Mouse (Mus musculus) adrenal gland, adult 8-10 months (tissue): Measurements from ENCODE around the gene Smg6. TPM values are rescaled to one million over a fixed set of nuclear protein-coding genes. Genes with fewer than 3 reads are reported as not detected.

ENCODE experiments used
- microRNA-seq, 2 experiments: library from miRNA; unstranded; fragments of <30 nt; microRNA quantifications; one replicate each; pipeline ENCODE4 v1.2.0; 2022
- total RNA-seq, 4 experiments: library from RNA; stranded (reverse); gene quantifications; 2 replicates each; pipeline ENCODE4 v1.2.4; 2022

The Smg6 gene
- total RNA-seq, 4 experiments from 2014 or later, result 24.7 to 41.9 (median 33.3) TPM

Small RNA genes lying within 50 kb of the gene (microRNA-seq; reads per million reads assigned to microRNA genes)
- gene Mir132, result 651 to 1,666 reads per million in 2 experiments
- 18.4 to 33.0 reads per million in 2 experiments for gene Mir212

Other genes with a start within 250 kb of the Smg6 start
- gene Pafah1b1, start 201.2 kb upstream of the Smg6 start, total RNA-seq, result 100 to 1,000 TPM; 124 to 194 (median 185) TPM
- gene Mettl16, start 155.0 kb upstream of the Smg6 start, total RNA-seq, result 10 to 100 TPM; 31.9 to 36.6 (median 33.9) TPM
- 10 to 100 TPM; 24.4 to 36.0 (median 27.1) TPM for gene Mnt, start 94.9 kb upstream of the Smg6 start, total RNA-seq
- gene Sgsm2, start 28.8 kb upstream of the Smg6 start, total RNA-seq, result 10 to 100 TPM; 29.2 to 30.5 (median 30.0) TPM
- gene Tsr1, start 27.8 kb upstream of the Smg6 start, total RNA-seq, result 10 to 100 TPM; 40.9 to 45.4 (median 41.3) TPM
- 10 to 100 TPM; 31.0 to 54.6 (median 51.0) TPM for gene Srr, start 125 bp downstream of the Smg6 start, total RNA-seq
- gene Hic1, start 243.7 kb downstream of the Smg6 start, total RNA-seq, result 10 to 100 TPM in 2 of 4 experiments, 1 to 10 TPM in 2; 7.7 to 16.5 (median 11.4) TPM